Mouse (Mus musculus): ENCODE data around the gene Aste1. TPM values are rescaled to one million over a fixed set of nuclear protein-coding genes. Genes with fewer than 3 reads are reported as not detected.

Gene Aste1
- polyA plus RNA-seq, 1 experiment: 2.7 TPM

- no peaks in the 10 kb centered on the region for H3K36me3 ChIP-seq (ENCODE audit: control insufficient read depth, insufficient read depth)
- H3K4me2 ChIP-seq (ENCODE audit: low read depth): no peak overlapping the region
- no peaks in the 10 kb centered on the region for H3K27me3 ChIP-seq (ENCODE audit: control insufficient read depth, insufficient read depth, insufficient read length)
- TF ChIP-seq USF1 (IDR thresholded peaks at IDR 0.05; ENCODE audit: low read depth): no peak
- TF ChIP-seq MYOG (IDR thresholded peaks at IDR 0.05; ENCODE audit: control insufficient read depth in 1 of 3, insufficient read depth in 1 of 3, insufficient read length in 2 of 3, low read depth in 2 of 3): peak in 1 of 3 experiments; percentile 1
- H3K4me3 ChIP-seq: no peak overlapping the region
- no peak overlapping the region for H3ac ChIP-seq (ENCODE audit: control insufficient read depth, insufficient read length)
- no peaks in the 10 kb centered on the region for H3K79me2 ChIP-seq (ENCODE audit: control insufficient read depth, insufficient read depth)
Observed at GRCm38 (mm10) chr9:105377622-105378021, 17.6 kb upstream of the Aste1 start.

- Histone ChIP-seq H3K4me3 (no peak overlapping the region), H3K36me3 (ENCODE audit: control insufficient read depth, insufficient read depth) (no peaks in the 10 kb centered on the region), H3K79me2 (ENCODE audit: control insufficient read depth, insufficient read depth) (no peaks in the 10 kb centered on the region), H3K27me3 (ENCODE audit: control insufficient read depth, insufficient read depth, insufficient read length) (no peaks in the 10 kb centered on the region), H3ac (ENCODE audit: control insufficient read depth, insufficient read length) (no peak overlapping the region), H3K4me2 (ENCODE audit: low read depth) (no peak overlapping the region)
- TF ChIP-seq CEBPB (IDR thresholded peaks at IDR 0.05; ENCODE audit: insufficient read depth, poor library complexity, severe bottlenecking) (no peak), MYOG (IDR thresholded peaks at IDR 0.05; ENCODE audit: control insufficient read depth in 1 of 3, insufficient read depth in 1 of 3, insufficient read length in 2 of 3, low read depth in 2 of 3) (no peak), TCF12 (IDR thresholded peaks at IDR 0.05; ENCODE audit: insufficient read depth, poor library complexity, severe bottlenecking) (no peak), MAX (IDR thresholded peaks at IDR 0.05; ENCODE audit: low read depth) (no peak), POLR2A (IDR thresholded peaks at IDR 0.05; ENCODE audit: insufficient read length, low read depth) (no peak), REST (IDR thresholded peaks at IDR 0.05; ENCODE audit: insufficient read depth, insufficient read length) (no peak), POLR2AphosphoS2 (IDR thresholded peaks at IDR 0.05; ENCODE audit: insufficient read length, low read depth) (no peak)
Observed at GRCm38 (mm10) chr9:105379533-105380145, 15.6 kb upstream of the Aste1 start.

- Histone ChIP-seq H3K4me2 (ENCODE audit: low read depth) (no peak overlapping the region), H3ac (ENCODE audit: control insufficient read depth, insufficient read length) (no peak overlapping the region), H3K36me3 (ENCODE audit: control insufficient read depth, insufficient read depth) (no peaks in the 10 kb centered on the region), H3K79me2 (ENCODE audit: control insufficient read depth, insufficient read depth) (no peaks in the 10 kb centered on the region), H3K4me3 (no peak overlapping the region), H3K27me3 (ENCODE audit: control insufficient read depth, insufficient read depth, insufficient read length) (no peaks in the 10 kb centered on the region)
- TF ChIP-seq POLR2A (IDR thresholded peaks at IDR 0.05; ENCODE audit: insufficient read length, low read depth): no peak
- TF ChIP-seq SRF (IDR thresholded peaks at IDR 0.05; ENCODE audit: control insufficient read depth, insufficient read length, low read depth): no peak
- TF ChIP-seq REST (IDR thresholded peaks at IDR 0.05; ENCODE audit: insufficient read depth, insufficient read length): no peak
- TF ChIP-seq E2F4 (IDR thresholded peaks at IDR 0.05; ENCODE audit: insufficient read depth): no peak
- no peak for TF ChIP-seq TCF3 (IDR thresholded peaks at IDR 0.05; ENCODE audit: insufficient read length, low read depth)
- TF ChIP-seq CEBPB (IDR thresholded peaks at IDR 0.05; ENCODE audit: insufficient read depth, poor library complexity, severe bottlenecking): no peak
- no peak for TF ChIP-seq TCF12 (IDR thresholded peaks at IDR 0.05; ENCODE audit: insufficient read depth, poor library complexity, severe bottlenecking)
- TF ChIP-seq MYOG (IDR thresholded peaks at IDR 0.05; ENCODE audit: control insufficient read depth in 1 of 3, insufficient read depth in 1 of 3, insufficient read length in 2 of 3, low read depth in 2 of 3): no peak
- TF ChIP-seq USF1 (IDR thresholded peaks at IDR 0.05; ENCODE audit: low read depth): no peak
- TF ChIP-seq MYOD1 (IDR thresholded peaks at IDR 0.05; ENCODE audit: control insufficient read depth in 1 of 3, insufficient read length in 2 of 3, low read depth in 2 of 3): no peak
- TF ChIP-seq POLR2AphosphoS2 (IDR thresholded peaks at IDR 0.05; ENCODE audit: insufficient read length, low read depth): no peak
- no peak for TF ChIP-seq MAX (IDR thresholded peaks at IDR 0.05; ENCODE audit: low read depth)
Observed at GRCm38 (mm10) chr9:105387403-105387802, 7.8 kb upstream of the Aste1 start.

- Histone ChIP-seq H3K4me2 (ENCODE audit: low read depth) (no peak overlapping the region), H3K27me3 (ENCODE audit: control insufficient read depth, insufficient read depth, insufficient read length) (no peaks in the 10 kb centered on the region), H3K36me3 (ENCODE audit: control insufficient read depth, insufficient read depth) (no peaks in the 10 kb centered on the region), H3K79me2 (ENCODE audit: control insufficient read depth, insufficient read depth) (no peaks in the 10 kb centered on the region), H3ac (ENCODE audit: control insufficient read depth, insufficient read length) (no peak overlapping the region), H3K4me3 (no peak overlapping the region)
- TF ChIP-seq MAX (IDR thresholded peaks at IDR 0.05; ENCODE audit: low read depth) (no peak), POLR2AphosphoS2 (IDR thresholded peaks at IDR 0.05; ENCODE audit: insufficient read length, low read depth) (no peak), SRF (IDR thresholded peaks at IDR 0.05; ENCODE audit: control insufficient read depth, insufficient read length, low read depth) (no peak), POLR2A (IDR thresholded peaks at IDR 0.05; ENCODE audit: insufficient read length, low read depth) (no peak), E2F4 (IDR thresholded peaks at IDR 0.05; ENCODE audit: insufficient read depth) (no peak), MYOG (IDR thresholded peaks at IDR 0.05; ENCODE audit: control insufficient read depth in 1 of 3, insufficient read depth in 1 of 3, insufficient read length in 2 of 3, low read depth in 2 of 3) (no peak), USF1 (IDR thresholded peaks at IDR 0.05; ENCODE audit: low read depth) (no peak), TCF3 (IDR thresholded peaks at IDR 0.05; ENCODE audit: insufficient read length, low read depth) (no peak), TCF12 (IDR thresholded peaks at IDR 0.05; ENCODE audit: insufficient read depth, poor library complexity, severe bottlenecking) (no peak)
Observed at GRCm38 (mm10) chr9:105389289-105389688, 5.9 kb upstream of the Aste1 start.

- Histone ChIP-seq H3K27me3 (ENCODE audit: control insufficient read depth, insufficient read depth, insufficient read length) (no peaks in the 10 kb centered on the region), H3K4me3 (no peak overlapping the region), H3K4me2 (ENCODE audit: low read depth) (no peak overlapping the region), H3K79me2 (ENCODE audit: control insufficient read depth, insufficient read depth) (no peaks in the 10 kb centered on the region), H3ac (ENCODE audit: control insufficient read depth, insufficient read length) (no peak overlapping the region), H3K36me3 (ENCODE audit: control insufficient read depth, insufficient read depth) (no peaks in the 10 kb centered on the region)
- TF ChIP-seq TCF3 (IDR thresholded peaks at IDR 0.05; ENCODE audit: insufficient read length, low read depth): no peak
- no peak for TF ChIP-seq POLR2A (IDR thresholded peaks at IDR 0.05; ENCODE audit: insufficient read length, low read depth)
- TF ChIP-seq MAX (IDR thresholded peaks at IDR 0.05; ENCODE audit: low read depth): no peak
- TF ChIP-seq USF1 (IDR thresholded peaks at IDR 0.05; ENCODE audit: low read depth): no peak
- TF ChIP-seq POLR2AphosphoS2 (IDR thresholded peaks at IDR 0.05; ENCODE audit: insufficient read length, low read depth): no peak
- TF ChIP-seq TCF12 (IDR thresholded peaks at IDR 0.05; ENCODE audit: insufficient read depth, poor library complexity, severe bottlenecking): no peak
- no peak for TF ChIP-seq REST (IDR thresholded peaks at IDR 0.05; ENCODE audit: insufficient read depth, insufficient read length)
Observed at GRCm38 (mm10) chr9:105390616-105391015, 4.6 kb upstream of the Aste1 start.
